Mouse (Mus musculus) 3T3-L1 (cell line): ENCODE measurements at regions not wholly inside any gene's neighbourhood (a gene's known extent, or its start where the extent isn't known, plus 50 kb on each side); places are given as distances from the start of the nearest gene placed in this dataset.

Experiments used
- DNase-seq: peaks from one replicate; pipeline ENCODE4 v3.0.0-alpha.2; 2015; ENCODE audit warnings: low read depth, low spot score

GRCm38 (mm10) chr5:45270679-45271078, 179.4 kb downstream of the Qdpr start:
- no peak for DNase-seq

GRCm38 (mm10) chr5:45269391-45269790, 180.6 kb downstream of the Qdpr start:
- DNase-seq: no peak

- DNase-seq: no peak
Measured at GRCm38 (mm10) chr5:45266914-45267313, 183.1 kb downstream of the Qdpr start.

- DNase-seq: peak; percentile 84
Measured at GRCm38 (mm10) chr5:45258486-45258885, 191.6 kb downstream of the Qdpr start.

GRCm38 (mm10) chr5:45256256-45256999, 193.6 kb downstream of the Qdpr start:
- no peak for DNase-seq

- no peak for DNase-seq
Measured at GRCm38 (mm10) chr5:45231856-45232255, 218.2 kb downstream of the Qdpr start.

GRCm38 (mm10) chr5:45230097-45230496, 219.9 kb downstream of the Qdpr start:
- no peak for DNase-seq

GRCm38 (mm10) chr5:45229477-45229876, 220.6 kb downstream of the Qdpr start:
- DNase-seq: no peak

- no peak for DNase-seq
Measured at GRCm38 (mm10) chr5:45228226-45228927, 221.7 kb downstream of the Qdpr start.

- DNase-seq: peak; percentile 84
Measured at GRCm38 (mm10) chr5:45220272-45220916, 229.6 kb downstream of the Qdpr start.

- DNase-seq: no peak
Measured at GRCm38 (mm10) chr5:45219558-45219957, 230.5 kb downstream of the Qdpr start.

- no peak for DNase-seq
Measured at GRCm38 (mm10) chr5:45219101-45219500, 230.9 kb downstream of the Qdpr start.

GRCm38 (mm10) chr5:45214475-45214874, 235.6 kb downstream of the Qdpr start:
- DNase-seq: no peak

- no peak for DNase-seq
Measured at GRCm38 (mm10) chr5:45198408-45198807, 251.6 kb downstream of the Qdpr start.

GRCm38 (mm10) chr5:45196159-45196558, 253.9 kb downstream of the Qdpr start:
- DNase-seq: no peak

- no peak for DNase-seq
Measured at GRCm38 (mm10) chr5:45192287-45192686, 257.7 kb downstream of the Qdpr start.

GRCm38 (mm10) chr5:45173035-45173755, 276.8 kb downstream of the Qdpr start:
- DNase-seq: peak; percentile 29

GRCm38 (mm10) chr5:45159194-45159593, 290.8 kb downstream of the Qdpr start:
- no peak for DNase-seq

GRCm38 (mm10) chr5:45154936-45155335, 295.1 kb downstream of the Qdpr start:
- DNase-seq: peak; percentile 13

GRCm38 (mm10) chr5:45144186-45144585, 305.9 kb downstream of the Qdpr start:
- no peak for DNase-seq

GRCm38 (mm10) chr5:45137198-45137973, 312.6 kb downstream of the Qdpr start:
- DNase-seq: peak; percentile 34
